Mouse (Mus musculus): ENCODE results near the gene Brpf1.
"Not testable (repeated sequence)": the region's sequence is repeated elsewhere in the genome, so short reads cannot be mapped to it uniquely, and the experiment has no call there.

Brpf1 gene

DNA sequence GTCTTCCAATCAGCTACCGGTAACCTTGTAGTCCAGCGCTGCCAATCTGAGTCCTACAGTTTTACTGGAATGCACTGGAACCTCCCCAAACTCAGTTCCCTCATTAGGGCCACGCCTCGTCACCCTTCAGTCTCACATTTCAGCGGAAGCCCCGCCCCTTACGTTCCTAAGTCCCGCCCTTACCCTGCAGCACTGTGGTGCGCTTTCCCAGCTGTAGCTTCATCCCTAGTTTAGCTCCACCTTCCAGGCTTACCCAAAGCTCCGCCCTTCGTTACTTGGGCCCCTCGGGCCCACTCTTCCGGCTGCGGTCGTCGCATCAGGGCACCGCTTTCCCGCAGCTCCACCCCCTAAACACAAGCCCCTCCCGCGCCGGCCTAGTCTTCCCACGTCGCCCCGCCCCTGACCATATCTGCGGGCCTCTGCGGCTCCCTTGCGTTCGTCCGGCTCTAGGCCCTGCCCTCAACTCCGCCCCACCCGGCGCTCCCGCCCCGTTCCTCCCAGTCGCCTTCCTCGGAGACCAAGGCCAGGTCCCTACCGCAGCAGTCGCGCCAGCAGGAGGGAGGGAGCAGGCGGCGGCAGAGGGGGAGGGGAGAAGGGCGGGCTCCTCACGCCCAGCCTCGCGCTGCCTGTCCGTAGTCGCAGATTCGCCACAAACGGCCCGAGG, 483 bp upstream of the Brpf1 start:
- in situ Hi-C loops (cut with MboI; ENCODE audit: low sequenced_read_pairs) = no loop called here

DNA sequence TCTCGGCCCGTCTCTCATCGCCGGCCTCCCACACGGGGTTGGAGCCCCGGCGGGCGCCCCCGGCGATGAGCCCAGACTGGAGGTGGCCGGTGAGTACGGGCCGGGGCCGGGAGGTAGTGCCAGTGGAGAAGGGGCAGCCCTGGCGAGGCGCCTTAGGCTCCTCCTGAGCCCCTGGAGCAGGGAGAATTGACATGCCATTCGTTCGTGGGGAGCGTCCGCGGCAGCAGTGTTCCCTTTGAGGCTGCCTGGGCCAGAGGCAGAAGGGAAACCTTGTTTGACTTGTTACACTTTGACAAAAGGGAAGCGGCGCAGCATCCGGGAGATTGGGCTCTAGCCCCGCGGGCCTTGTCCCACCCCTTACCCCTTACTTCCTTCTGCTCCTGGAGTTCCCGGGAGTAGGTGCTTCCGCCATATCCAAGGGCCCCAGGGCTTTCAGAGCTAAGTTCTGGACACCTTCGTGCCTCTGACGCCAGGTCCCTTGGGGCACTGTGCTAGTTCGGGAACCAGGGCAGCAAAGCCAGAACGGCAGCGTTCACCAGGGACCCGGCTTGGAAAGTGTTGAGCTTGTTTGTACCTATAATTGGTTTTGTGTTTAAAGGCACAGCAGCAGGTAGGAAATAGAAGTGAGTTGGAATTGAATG, 664 bp downstream of the Brpf1 start:
- in situ Hi-C loops (cut with MboI; ENCODE audit: low sequenced_read_pairs) = no loop called here

DNA sequence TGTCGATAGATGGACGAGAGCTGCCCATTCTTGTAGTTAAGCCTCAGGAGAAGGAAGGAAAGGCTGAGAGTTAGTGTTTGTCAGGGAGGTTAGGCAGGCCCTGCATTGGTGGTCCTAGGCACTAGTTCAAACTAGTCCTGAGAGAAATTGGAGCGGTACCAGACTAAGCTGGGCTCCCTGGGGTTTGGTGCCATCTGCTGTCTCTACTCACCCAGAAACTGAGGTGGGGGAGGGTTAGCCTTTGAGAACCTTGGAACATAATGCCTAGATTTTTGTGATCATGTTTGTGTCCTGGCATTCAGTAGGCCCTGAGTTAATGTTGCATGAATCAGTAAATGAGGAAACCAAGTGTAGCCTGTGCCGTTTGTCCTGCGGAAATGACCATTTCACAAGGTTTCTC, 1.2 kb downstream of the Brpf1 start:
- in situ Hi-C loops (cut with MboI; ENCODE audit: low sequenced_read_pairs) = no loop called here

GRCm38 (mm10) chr6:113315972-113316371, 9.0 kb downstream of the Brpf1 start:
- in situ Hi-C loops (cut with MboI; ENCODE audit: low sequenced_read_pairs) = loop anchor here (10.0 kb wide), 1 partner anchor 151 kb away; no protein-coding TSS in a partner anchor

DNA sequence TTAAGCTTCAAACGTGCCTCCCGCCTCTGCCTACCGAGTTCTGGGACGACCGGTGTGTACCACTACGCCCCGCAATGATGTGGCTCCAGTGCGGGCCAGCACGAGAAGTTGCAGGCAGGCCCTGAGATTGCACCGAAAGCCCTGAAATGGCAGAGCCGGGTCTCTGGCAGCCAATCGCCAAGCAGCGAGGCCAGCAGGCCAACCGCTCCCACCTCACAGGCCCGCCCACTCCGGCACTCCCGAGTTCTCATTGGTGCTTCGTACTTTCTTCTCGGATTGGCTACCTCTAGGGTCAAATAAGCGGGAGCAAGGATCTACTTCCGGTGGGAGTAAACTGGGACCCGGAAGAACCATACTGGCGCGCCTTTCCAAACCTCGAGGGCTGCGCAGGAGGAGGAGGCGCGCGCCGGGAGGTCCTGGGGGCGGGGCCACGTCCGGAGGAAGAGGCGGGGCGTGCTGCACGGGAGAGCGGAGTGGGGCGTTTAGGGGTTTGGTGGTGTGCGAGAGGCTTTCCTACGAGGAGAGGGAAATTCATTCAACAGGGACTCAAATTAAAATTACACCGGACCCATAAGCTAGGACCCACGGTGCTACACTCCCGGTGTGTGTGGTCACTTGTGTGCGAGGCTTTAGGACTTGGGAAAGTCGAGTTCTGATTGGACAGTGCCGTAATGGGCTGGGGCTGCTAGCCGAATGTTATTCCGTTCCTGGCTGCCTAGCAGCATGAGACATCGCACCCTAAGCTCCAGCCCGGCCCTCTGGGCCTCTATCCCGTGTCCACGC, 19.8 kb downstream of the Brpf1 start, which contains the start of gene Ogg1:
Gene Ogg1 (plus strand): TSS at position 440 of the 783 bp plus-strand sequence.
- in situ Hi-C loops (cut with MboI; ENCODE audit: low sequenced_read_pairs) = no loop called here

GRCm38 (mm10) chr6:113329396-113329795, 22.5 kb downstream of the Brpf1 start:
- in situ Hi-C loops (cut with MboI; ENCODE audit: low sequenced_read_pairs) = no loop called here

DNA sequence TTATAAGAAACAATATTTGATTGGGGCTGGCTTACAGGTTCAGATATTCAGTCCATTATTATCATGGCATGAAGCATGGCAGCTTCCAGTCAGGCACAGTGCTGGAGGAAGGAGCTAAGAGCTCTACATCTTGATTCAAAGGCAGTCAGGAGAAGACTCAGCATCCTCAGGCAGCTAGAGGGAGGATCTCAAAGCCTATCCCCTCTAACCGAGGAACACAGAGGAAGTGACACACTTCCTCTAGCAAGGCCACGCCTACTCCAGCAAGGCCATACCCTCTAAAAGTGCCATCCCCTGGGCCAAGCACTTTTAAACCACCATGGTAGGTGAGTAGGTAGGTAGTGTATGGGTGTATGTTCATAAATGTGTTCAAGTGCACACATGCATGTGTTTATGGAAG, 23.6 kb downstream of the Brpf1 start:
- in situ Hi-C loops (cut with MboI; ENCODE audit: low sequenced_read_pairs) = no loop called here

DNA sequence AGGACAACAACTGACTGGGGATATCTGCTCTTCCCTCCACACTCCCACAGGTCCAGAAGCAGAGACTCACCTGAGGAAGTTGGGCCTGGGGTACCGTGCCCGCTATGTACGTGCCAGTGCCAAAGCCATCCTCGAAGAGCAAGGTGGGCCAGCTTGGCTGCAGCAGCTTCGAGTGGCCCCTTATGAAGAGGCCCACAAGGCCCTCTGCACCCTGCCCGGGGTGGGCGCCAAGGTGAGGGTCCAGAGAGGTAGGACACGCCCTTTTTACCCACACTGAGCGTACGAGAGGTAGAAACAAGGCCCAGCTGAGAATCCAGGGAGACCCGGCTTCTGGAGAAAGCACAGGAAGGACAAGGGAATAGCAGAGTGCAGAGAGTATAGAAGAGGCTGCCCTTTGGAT, 24.8 kb downstream of the Brpf1 start:
- in situ Hi-C loops (cut with MboI; ENCODE audit: low sequenced_read_pairs) = no loop called here

DNA sequence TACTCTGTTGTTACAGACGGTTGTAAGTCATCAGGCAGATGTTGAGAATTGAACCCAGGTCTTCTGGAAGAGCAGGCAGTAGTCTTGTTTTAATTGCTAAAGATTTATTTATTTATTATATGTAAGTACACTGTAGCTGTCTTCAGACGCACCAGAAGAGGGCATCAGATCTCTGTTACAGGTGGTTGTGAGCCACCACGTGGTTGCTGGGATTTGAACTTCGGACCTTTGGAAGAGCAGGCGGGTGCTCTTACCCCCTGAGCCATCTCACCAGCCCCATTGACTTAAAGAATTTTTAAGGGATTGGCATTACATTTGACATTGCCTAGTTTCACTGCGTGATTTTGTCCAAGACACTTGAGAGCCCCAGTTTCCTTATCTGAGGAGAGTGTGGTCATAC, 25.8 kb downstream of the Brpf1 start:
- in situ Hi-C loops (cut with MboI; ENCODE audit: low sequenced_read_pairs) = not testable (repeated sequence)

DNA sequence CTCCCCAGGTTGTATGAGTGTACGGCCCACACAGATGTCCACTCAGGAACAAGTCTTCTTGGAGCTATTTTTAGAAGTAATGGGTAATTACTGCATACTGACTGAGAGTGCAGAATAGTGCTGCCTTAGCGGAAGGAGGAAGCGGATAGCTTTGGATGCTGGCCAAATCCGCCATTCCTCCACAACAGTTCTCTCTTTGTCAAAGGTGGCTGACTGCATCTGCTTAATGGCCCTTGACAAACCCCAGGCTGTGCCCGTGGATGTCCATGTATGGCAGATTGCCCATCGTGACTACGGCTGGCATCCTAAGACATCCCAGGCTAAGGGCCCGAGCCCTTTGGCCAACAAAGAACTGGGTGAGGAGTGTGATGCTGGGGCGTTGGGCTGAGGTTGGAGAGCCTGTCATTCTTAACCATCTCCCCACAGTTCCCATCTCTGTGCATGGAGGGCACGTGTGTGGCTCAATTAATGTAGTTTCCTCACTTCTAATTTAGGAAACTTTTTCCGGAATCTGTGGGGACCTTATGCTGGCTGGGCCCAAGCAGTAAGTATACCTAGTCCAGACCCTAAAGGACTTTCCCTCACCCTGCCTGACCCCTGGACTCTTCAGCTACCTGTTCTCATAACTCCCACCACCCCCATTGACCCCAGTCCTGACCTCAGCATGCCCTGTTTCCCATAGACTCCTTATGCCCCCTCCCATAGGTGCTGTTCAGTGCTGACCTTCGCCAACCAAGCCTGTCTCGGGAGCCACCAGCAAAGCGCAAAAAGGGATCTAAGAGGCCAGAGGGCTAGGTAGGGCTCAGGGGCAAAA, 26.4 kb downstream of the Brpf1 start:
- in situ Hi-C loops (cut with MboI; ENCODE audit: low sequenced_read_pairs) = no loop called here

DNA sequence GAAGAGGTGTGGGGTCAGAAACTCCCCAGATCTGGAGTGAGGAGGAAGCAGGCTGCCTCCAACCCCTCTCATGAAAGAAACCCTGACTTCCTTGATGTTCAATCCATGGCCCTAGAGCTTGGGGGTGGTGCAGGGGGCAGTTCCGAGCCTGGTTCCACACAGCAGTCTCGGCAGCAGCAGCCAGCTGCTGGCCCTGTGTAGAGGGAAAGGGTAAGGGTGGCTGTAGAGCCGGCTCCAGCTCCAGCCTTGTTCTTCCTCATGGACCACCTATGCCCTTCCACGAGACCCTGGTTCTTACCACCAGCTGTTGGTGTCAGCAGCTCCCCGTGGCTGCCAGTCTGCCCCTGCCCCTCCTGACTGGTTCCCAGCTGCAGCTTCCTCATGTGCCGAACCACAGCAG, 27.3 kb downstream of the Brpf1 start:
- in situ Hi-C loops (cut with MboI; ENCODE audit: low sequenced_read_pairs) = no loop called here

GRCm38 (mm10) chr6:113336852-113337620, 30.1 kb downstream of the Brpf1 start:
- in situ Hi-C loops (cut with MboI; ENCODE audit: low sequenced_read_pairs) = no loop called here

DNA sequence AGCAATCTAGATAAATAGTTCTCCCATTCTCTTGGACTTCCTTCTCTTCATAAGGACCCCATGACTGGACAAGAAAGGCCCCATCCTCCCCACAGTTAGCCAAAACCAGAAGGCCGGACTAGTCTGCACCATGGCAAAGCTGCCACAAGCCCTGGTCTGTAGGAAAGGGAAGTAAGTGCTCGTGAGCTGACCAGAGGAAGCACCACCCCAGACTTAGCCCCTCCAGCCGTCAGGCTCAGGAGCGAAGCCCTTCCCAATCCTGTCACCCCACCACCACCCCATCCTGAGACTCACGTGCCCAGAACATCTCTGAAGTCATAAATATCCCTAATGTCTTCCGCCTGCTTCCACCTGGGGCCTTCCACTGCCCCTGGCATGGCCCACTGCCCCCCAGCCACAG, 34.6 kb downstream of the Brpf1 start:
- in situ Hi-C loops (cut with MboI; ENCODE audit: low sequenced_read_pairs) = no loop called here

DNA sequence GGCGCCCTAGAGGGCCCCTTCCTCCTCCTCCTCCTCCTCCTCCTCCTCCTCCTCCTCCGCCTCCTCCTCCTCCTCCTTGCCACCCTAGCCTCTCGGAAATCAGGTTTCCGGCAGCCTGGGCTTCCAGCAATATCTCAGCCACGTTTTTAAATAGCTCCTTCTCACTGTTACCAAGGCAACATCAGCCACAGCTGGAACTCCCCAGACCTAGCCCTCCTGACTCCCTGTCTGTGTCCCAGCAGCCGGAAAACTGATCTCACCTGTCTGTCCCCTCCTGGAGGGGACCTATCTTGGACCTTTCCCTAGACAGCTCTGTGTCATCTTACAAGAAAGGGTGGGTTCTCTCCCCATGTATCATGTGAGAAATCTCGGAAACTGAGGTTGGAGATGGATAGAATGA, 35.4 kb downstream of the Brpf1 start:
- in situ Hi-C loops (cut with MboI; ENCODE audit: low sequenced_read_pairs) = no loop called here

GRCm38 (mm10) chr6:113343177-113344092, 36.5 kb downstream of the Brpf1 start, which contains the start of gene Camk1:
TSS of gene Camk1 (minus strand) at chr6:113343984.
- in situ Hi-C loops (cut with MboI; ENCODE audit: low sequenced_read_pairs) = no loop called here

- in situ Hi-C loops (cut with MboI; ENCODE audit: low sequenced_read_pairs) = no loop called here
These were observed 37.4 kb downstream of the Brpf1 start for GRCm38 (mm10) chr6:113344321-113344720.

DNA sequence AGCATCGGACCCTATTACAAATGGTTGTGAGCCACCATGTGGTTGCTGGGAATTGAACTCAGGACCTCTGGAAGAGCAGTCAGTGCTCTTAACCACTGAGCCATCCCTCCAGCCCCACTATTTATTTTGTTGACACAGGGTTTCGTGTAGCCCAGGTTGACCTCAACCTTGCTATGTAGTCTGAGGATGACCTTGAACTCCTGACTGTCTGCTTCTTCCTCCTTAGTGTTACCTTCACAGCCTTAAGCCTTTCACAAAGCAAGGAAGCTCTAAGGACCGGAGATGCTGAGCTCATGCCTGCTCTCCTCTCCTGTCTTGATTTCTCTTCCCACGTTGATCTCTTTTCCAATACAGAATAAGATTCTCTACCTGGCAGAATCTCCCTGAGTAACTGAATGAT, 40.0 kb downstream of the Brpf1 start:
- in situ Hi-C loops (cut with MboI; ENCODE audit: low sequenced_read_pairs) = no loop called here

GRCm38 (mm10) chr6:113350538-113350937, 43.6 kb downstream of the Brpf1 start:
- in situ Hi-C loops (cut with MboI; ENCODE audit: low sequenced_read_pairs) = no loop called here

DNA sequence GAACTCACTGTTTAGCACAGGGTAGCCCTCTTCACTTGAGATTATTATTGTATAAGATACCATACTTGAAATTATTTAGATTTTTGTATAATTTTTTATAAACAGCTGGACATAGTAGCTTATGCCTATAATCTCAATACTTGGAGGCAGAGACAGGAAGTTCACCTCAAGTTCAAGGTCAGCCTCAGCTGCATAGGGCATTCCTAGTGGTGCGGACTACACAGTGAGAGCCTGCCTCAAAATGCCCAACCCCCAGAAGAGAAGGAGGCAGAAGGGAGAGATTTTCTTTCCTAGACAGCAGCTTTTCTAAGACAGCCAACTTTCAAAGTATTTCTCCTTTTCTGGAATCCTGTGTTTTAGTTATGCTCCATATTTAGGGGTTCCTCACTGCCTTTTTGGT, 44.2 kb downstream of the Brpf1 start:
- in situ Hi-C loops (cut with MboI; ENCODE audit: low sequenced_read_pairs) = no loop called here
